Mouse (Mus musculus) urinary bladder, postnatal 25 days (tissue): ENCODE data around the gene Slc5a4a.

Experiments used
- DNase-seq: peaks from one replicate; pipeline ENCODE4 v3.0.0; 2022; ENCODE audit warnings: low spot score

Gene Slc5a4a

DNA sequence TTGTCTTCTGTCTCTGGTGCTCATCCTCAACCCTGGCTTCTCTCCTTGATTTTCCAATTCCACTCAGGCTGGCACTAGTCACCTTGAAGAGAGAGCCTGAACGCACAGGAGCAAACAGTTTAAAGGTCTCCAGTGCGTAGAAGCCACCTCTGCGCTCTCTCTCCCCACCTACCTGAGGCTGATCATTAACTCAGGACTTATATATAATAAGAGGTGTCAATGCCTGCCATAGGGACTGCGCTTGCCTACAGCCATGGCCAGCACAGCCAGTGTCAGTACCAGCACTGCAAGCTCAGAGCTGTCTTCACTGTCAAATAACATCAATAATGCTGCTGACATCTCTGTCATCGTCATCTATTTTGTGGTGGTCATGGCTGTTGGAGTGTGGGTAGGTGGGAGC is at the start of gene Slc5a4a:
Slc5a4a (plus strand) TSS at position 174 of the 400 bp plus-strand sequence.
- DNase-seq: no peak

DNA sequence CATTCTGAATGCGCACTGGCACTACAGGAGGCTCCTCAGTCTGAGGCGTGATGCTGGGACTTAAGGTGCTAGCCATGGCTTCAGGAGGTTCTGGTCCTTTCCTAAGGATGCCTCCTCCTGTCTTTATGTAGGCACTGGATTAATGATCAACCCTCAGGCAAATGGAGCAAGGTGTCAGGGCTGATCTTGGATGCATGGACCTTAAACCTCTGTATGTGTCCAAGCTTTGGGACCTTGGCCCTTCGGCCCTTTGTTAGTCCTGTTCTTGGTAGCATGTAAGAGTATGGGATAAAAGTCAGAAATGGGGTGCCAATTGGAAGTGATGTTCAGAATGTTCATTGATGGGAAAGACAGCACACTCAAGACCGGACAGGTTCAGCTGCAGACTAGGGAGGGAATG is 36.4 kb upstream of the Slc5a4a start, which contains the start of gene Slc5a4b:
Slc5a4b (minus strand) TSS at position 101 of the 400 bp plus-strand sequence.
- no peak for DNase-seq

DNA sequence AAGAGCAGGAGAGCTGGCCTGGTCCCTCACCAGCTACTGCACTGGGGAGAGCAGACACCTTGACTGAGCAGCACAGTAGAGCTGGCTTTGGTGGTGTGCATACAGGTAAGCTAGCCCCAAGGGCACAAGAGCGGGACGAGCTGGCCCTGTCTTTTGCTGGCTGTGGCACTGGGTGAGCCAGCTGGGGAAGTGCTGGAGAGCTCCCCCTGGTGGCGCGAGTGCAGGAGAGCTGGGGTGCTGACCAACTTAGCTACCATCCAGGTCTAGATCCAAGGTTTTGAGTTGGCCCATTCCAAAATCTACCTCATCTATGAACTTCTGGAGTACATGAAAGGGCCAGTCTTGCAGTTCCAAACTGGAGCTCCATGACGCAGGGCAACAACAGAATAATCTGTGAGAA is 29.3 kb upstream of the Slc5a4a start:
- DNase-seq: peak; percentile 57

DNA sequence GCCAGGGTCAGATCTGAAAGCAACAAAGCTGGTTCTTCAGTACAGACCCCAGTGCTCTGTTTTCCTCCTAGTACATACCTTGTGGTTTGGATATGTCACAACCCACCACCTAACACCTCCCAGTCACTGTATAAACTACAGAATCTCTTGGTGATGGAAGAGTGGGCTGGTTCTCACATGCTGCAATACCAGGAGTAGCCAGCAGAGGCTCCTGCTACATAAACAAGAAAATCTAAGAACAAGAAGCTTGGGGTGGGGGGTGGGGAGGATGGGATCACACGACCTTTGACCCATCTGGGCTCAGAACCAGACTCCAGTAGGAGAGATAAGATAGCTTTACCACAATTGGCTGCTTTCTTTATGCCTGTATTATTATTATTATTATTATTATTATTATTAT is 28.5 kb upstream of the Slc5a4a start:
- no peak for DNase-seq

DNA sequence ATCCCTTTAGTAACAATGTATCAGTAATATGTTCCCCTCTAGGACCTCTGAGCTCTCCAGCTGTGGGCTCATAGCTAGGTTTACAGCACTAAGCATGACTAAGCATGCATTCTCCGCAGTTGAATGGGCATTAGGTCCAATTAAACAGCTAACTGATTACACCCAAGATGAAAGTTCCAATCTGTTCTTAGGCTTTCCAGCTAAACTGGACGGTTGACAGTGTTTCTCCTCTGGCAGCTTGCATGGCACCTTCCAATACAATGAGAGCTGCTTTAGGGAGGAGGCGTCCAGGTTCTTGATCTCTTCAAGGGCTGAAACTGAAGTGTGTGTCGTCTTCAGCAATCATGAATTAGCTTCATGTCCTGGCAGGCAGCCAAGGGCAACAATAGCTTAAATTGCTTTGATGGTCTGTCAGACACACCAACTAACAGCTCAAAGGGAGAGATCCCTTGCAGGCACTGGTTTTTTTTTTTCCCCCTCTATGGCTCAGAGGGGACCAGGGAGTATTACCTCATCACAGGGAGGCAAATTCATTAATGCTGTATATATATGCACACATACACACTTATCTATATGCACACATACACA is 27.0 kb upstream of the Slc5a4a start:
- DNase-seq: no peak

DNA sequence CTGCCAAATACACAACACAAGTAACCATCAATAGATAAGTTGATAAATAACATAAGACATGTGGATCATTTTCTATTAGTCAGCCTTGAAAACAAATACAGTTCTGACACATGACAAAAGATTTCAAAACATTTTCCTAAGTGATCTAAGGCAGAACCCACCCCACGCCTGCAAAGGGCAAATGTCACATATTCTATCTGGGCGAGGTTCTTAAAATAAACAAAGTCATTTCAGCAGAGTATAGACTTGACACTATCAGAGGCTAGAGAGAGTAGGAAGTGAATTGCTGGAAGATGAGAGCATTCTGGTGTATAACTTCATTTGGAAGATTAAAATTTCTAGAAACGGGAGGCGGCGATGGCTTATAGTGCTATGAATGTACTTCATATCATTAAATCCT is 25.8 kb upstream of the Slc5a4a start:
- no peak for DNase-seq

DNA sequence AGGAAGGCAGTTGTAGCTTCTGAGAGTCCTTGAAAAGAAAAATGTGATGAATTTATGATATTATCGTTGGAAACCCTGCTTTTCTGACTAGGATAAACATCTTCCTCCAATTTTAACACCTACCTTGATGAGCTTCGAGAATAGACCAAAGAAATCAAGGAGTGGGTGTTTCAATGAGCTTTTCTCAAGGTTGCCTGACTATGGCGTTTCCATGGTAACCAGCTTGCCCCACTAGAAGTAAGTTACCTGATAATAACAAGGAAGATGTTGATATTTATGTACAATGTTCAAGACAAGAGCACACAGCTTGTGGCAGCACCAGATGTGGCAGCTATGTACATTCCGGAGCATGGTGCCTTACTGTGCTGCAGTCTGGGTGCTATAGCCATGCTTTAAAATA is 14.7 kb upstream of the Slc5a4a start:
- no peak for DNase-seq

DNA sequence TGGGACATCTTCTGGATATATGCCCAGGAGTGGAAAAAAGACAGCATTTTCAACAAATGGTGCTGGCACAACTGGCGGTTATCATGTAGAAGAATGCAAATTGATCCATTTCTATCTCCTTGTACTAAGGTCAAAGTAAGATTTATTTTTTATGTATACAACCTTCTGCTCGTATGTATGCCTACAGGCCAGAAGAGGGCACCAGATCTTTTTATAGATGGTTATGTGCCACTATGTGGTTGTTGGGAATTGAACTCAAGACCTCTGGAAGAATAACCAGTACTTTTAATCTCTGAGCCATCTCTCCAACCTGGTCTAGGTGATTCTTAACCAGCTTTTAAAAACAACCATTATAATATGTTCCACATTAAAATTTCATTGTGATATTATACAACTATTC is 10.9 kb upstream of the Slc5a4a start:
- no peak for DNase-seq

DNA sequence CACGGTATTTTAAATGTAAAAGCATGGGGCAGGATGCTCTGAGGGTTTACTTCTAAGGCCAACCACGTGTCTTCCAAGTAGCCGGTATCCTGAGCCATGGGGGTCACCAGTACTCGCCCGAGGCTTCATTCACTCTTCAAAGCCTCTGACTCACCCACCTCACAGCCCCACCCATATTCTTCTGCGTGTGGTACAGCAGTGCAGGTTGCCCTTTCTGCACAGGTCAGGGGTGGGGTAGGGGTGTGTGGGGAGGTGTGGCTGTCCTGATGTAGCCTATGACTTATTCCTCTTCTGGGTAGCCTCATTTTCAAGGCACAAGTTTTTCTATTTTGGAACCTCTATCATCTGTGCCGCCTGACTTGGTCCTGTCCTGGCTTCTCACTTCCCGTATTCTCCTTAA is 405 bp upstream of the Slc5a4a start:
- DNase-seq: no peak

DNA sequence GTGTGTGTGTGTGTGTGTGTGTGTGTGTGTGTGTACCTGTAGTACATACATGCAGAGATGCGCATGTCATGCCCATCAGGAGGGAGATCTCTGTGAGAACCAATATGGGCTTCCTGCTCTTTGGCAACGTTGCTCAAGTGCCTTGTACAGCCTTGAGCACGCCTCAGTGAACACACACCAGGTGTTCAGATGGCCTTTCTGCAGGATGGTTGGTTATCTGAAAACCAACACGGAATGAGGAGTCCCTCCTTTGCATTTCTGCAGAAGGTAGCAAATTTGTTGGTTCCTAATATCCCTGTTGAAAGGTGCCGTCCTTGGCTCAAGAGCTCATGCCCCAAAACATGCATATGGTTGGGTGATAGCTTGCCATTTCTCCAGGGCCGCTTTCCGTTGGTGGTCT is 8.7 kb downstream of the Slc5a4a start:
- no peak for DNase-seq

DNA sequence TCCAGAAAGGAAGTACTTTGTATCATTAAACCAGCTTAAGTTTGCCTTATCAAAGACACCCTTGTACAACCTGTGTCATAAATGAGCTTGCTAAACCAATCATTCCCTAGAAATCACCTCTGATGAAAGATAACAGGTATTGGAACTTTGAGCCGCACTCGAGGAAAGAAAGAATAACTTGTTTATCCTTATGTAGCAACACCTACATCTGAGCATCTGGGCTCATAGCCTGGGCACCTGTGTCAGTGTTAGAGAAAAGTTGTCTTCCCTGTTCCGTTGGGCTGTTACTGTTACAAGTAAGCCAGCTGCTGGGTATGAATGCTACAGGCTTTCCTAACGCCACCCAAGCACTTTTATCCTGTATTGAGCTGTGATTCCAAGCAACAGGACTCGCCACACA is 10.3 kb downstream of the Slc5a4a start:
- DNase-seq: no peak

DNA sequence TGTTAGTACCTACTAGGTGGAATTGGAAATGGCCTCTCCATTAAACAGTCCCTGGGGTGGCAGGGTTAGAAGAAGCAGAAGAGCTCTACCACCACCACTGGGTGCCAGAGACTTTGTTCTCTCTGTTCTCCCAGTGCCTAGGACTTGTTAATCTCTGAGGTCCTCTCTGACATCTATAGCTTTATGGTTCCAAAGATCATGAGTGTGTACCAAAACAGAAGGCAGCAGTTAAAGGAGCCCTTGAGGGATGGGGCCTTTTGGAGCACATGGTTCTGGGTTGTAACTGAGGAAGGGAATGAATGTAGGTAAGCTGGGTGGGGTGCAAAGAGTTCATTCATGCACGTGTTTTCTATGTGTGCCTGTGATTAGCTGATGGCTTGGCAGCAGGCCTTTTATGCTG is 10.8 kb downstream of the Slc5a4a start:
- DNase-seq: no peak

DNA sequence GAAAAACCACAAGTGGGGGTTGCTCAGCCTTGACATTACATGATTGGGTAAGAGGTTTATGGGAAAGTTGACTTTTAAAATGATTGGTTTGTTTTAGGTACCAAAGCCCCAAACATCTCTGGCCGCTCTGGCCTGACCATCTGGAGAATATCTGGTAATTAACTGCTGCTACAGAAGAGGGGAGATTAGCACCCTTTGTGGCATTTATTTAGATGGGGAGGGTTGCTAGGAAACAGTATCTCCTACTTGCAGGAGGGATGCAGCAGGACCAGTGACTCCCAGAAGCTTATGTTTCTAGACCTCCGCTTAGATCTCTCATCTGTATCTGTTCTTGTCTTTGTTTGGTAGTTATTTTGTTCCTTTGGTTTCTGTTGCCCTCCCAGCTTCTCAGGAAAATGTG is 27.6 kb downstream of the Slc5a4a start:
- no peak for DNase-seq

DNA sequence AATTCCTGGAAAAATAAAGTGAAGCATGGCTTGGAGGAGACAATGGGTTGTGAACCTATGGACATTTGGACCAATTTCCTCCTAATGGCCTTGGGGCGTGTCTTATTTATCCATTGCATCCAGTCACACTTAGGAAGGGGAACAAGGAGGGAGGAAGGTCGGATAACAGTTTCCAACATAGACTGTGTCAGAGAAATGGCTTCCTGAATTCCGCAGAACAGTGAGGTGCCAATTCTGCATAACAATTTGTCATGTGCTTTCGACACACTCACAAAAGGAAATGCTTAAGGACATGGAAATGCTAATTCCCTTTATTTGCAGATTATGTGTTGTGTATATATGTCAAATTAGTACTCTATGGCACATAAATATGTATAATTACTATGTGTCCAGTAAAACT is 38.0 kb downstream of the Slc5a4a start:
- no peak for DNase-seq

DNA sequence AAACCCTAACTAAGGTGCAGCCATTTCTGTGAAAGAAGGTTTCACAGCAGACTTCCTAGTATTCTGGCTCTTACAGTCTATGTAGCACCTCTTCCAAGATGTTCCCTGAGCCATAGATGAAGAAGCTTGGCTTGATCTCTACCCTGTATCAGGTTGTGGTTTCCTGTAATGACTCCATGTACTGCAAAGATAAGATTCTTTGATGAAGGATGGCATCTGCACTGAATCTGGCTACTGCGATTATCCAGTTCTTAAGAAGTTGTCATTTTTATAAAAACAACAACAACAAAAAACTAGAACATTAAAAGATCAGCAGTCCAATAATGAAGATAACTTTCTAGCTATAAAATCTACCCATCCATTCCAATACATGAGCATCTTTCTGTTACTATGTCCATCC is 40.8 kb downstream of the Slc5a4a start:
- DNase-seq: no peak

DNA sequence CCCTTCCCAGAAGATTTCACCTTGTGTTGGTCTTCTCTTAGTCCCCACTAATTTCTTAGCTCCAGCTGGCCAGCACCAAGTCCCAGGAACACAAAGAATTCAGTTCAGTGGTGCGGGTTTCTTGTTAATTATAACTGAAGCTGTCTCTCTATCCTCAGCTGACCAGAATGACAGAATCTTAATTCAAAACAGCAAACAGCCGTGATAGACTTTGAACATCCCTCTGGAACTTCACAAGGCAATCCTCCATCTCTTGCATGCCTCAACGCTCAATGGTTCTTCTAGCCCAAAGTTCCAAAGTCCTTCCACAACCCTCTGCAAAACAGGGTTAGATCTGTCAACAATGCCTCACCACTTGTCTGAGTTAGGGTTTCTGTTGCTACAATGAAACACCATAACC is 54.2 kb downstream of the Slc5a4a start:
- no peak for DNase-seq

DNA sequence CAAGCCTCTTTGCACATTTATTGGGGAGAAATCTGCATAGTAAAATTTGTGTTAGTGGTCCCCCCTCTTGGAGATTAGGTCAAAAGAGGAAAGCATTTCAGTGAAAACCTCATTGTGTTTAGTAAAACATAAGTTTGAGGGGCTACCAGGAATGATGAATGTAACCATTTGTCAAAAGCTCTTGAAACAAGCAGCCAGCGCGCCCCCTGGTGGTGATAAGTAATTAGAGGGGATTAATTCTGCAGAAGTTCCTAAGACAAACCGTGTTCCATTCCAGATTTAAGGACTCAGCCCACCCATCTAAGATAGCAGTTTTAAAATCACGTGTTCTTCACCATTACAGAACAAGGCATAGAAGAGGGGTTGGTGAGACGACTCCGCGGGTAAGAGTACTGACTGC is 54.7 kb downstream of the Slc5a4a start:
- DNase-seq: peak; percentile 76

DNA sequence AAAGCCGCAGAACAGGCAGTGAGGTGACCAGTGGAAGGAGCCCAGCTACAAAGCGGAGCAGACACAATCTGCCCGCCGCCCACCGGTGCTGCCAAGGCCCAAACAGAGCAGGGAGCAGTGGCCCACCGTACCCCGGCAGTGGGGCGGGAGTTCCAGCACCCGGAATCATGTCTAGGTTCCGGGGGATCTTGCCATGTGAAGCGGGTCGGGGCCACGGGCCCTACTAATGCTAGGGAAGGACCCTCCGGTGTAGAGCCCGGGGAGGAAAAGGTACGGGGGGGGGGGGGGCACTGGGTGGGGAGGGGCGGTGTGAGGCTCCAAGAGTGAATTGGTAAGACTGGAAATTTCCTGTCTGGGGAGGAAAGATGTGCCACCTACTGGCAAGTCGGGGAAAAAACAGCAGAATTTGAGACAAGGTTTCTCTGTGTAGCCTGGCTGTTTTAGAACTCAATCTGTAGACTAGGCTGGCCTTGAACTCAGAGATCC is 56.6 kb downstream of the Slc5a4a start:
- DNase-seq: peak; percentile 16

DNA sequence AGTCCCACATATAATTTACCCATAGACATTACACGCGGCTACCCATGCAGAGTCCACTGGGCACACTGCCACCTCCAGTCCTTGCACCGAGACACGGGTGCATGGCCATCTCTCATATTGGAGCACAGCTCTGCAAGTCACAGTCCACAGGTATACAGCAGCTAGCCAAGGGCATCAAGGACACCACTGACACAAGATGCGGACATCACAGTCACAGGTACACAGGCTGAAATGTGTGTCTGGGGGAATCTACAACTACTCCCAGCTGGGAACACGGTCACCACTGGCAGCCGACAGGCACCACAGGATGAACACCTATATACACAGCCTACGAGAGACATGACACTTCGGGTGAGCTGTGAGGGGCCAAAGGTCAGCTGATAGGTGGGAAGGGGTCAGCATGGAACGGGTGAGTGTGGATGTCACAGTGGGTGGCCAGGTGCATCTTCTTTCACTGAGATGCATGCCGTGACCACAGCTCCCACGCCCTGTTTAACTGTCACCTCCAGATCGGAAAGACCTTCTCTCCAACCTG is 60.1 kb downstream of the Slc5a4a start:
- DNase-seq: no peak

DNA sequence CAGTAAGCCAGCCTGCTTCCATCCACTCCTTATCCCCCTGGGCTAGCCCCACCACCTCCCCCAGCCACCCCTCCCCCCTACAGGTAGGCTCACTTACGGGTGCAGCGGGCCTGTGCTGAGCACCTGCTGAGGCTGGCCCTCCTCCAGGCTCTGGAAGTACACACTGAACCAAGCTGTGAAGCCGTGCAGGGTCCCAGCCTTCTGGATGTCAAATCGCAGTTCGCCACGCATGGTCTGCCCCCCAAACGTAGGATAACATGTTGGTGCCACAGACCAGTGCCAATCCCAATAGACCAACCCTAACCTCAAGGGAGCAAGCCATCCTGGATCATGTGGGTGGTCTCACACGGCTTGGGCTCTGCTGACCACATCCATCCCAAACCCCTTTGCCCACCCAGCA is 62.0 kb downstream of the Slc5a4a start:
- no peak for DNase-seq

DNA sequence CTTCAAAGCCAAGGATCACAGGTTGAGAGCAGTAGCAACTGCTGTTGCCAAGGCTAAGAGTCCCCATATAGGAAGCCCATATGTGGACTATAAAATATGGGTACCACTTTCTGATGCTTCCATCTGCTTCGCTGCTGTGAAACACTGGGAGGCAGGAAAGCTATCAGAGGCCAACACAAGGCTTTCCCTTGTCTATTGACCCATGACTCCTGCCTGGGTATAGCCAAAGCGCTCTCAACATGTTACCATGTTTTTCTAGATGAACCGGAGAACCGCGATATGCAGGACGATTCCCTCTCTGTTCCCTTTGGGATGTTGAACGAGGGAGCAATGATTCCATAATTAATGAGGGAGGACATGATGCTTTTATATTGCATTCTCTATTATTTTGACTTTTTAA is 63.6 kb downstream of the Slc5a4a start:
- no peak for DNase-seq

DNA sequence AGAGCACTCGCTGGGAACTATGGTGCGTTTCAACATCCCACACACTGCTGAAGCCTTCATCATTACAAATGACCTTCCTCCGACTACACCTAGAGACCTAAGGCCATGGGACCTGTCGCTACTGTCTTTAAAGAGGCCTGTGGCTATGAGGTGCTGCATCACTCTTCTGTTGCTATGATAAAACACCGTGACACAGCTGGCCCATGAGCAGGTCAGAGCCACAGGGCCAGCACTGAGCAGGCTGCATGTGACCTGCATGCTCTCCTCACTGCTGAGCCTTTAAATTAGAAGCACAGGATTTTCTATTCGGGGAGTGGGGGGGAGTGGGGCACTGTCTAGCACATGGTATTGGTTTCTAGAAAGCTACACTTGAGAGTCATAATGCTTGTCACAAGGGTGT is 64.9 kb downstream of the Slc5a4a start:
- DNase-seq: no peak

DNA sequence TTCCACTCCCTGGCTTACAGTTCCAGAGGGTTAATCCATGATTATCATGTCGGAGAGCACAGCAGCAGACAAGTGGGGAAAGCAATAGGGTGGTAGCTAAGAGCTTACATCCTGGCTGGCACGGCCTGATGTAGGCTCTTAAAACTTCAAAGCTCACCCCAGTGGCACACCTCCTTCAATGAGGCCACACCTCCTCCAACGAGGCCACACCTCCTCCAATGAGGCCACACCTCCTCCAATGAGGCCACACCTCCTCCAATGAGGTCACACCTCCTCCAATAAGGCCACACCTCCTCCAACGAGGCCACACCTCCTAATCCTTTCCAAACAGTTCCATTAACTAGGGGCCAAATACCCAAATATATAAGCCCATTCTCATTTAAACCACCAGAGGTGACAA is 66.9 kb downstream of the Slc5a4a start:
- no peak for DNase-seq

DNA sequence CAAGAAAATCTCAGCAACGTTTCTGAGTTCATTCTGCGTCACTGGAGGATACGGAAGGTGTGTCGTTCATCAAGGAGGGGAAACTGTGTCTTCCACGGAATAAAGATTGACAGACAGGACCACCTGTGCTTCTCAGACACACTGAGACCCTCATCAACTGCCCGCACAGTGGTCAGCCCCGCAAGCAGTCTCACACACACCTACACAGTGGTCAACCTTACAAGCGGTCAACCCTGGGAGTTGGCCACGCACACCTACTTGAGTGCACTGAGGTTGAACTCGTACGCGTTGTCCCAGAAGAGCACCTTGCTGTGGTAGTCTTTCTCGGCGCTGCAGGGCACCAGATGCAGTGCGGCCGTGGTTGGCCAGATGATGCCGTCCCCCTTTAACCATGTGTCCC is 69.8 kb downstream of the Slc5a4a start:
- DNase-seq: no peak
